ENCODE assay signal across 8 mouse cellular contexts in genomic region chr11:118269827-118270226, GRCm38 (mm10). TPM values are rescaled to one million over a fixed set of nuclear protein-coding genes. Genes with fewer than 3 reads are reported as not detected.
DNase-seq lines count a peak whose midpoint lies in the region; ATAC-seq and TF ChIP-seq lines count a peak whose summit lies in the region.

No protein-coding gene starts in this region.

- 96% methylated on average over 3 of the region's 3 CpGs for WGBS in forebrain, postnatal 0 days
- WGBS in forebrain, embryonic 15.5 days = 91% methylated on average over 3 of the region's 3 CpGs

- H3K4me2 ChIP-seq in forebrain, postnatal 0 days (ENCODE audit: low read depth) = no peak overlapping the region
- H3K4me2 ChIP-seq in forebrain, embryonic 15.5 days (replicated peaks) = no peak overlapping the region

- H3K9ac ChIP-seq in forebrain, postnatal 0 days = no peak overlapping the region
- H3K9ac ChIP-seq in forebrain, embryonic 15.5 days (replicated peaks) = no peak overlapping the region

- ATAC-seq in forebrain, postnatal 0 days = no peak
- ATAC-seq in forebrain, embryonic 15.5 days (replicated peaks) = no peak

- no peaks in the 10 kb centered on the region for H3K27me3 ChIP-seq in forebrain, postnatal 0 days (ENCODE audit: insufficient read depth, low read length)
- no peaks in the 10 kb centered on the region for H3K27me3 ChIP-seq in forebrain, embryonic 15.5 days
- H3K27me3 ChIP-seq in splenic B cell, adult 2 months (ENCODE audit: control insufficient read depth, insufficient read depth, low read length, poor library complexity, severe bottlenecking) = no peaks in the 10 kb centered on the region

- no peak overlapping the region for H3K4me3 ChIP-seq in forebrain, postnatal 0 days (ENCODE audit: low read depth, low read length)
- no peak overlapping the region for H3K4me3 ChIP-seq in forebrain, embryonic 15.5 days
- no peak overlapping the region for H3K4me3 ChIP-seq in bone marrow macrophage, adult 2 months (ENCODE audit: insufficient read depth, low read length)

- no peak overlapping the region for H3K27ac ChIP-seq in forebrain, postnatal 0 days (ENCODE audit: low read depth, low read length)
- no peak overlapping the region for H3K27ac ChIP-seq in forebrain, embryonic 15.5 days (replicated peaks)
- H3K27ac ChIP-seq in bone marrow macrophage, adult 2 months (ENCODE audit: insufficient read depth, low read depth, low read length) = peak overlapping the region; percentile 39; the same call in 1 of the 2 replicates

- DNase-seq in forebrain, postnatal 0 days = no peak
- peak; percentile 41 to 52 for DNase-seq in right cerebral cortex, adult 2 months (ENCODE audit: low spot score in 2 of 2)
- no peak for DNase-seq in right cerebral cortex, postnatal 25 days
- peak; percentile 60 for DNase-seq in splenic B cell, adult 2 months (ENCODE audit: low read depth, low spot score)
- no peak for DNase-seq in Muller cell, postnatal 12 days (ENCODE audit: inconsistent ontology term)
- DNase-seq in heart, postnatal 25 days (ENCODE audit: low spot score) = no peak

- H3K9me3 ChIP-seq in forebrain, postnatal 0 days (ENCODE audit: low read length) = no peaks in the 10 kb centered on the region
- H3K9me3 ChIP-seq in forebrain, embryonic 15.5 days = no peaks in the 10 kb centered on the region

- intact Hi-C loops in heart, postnatal 25 days (cut with DNase I) = loop anchor here (5.0 kb wide), 1 partner anchor 168 kb away; no protein-coding TSS in a partner anchor

- H3K36me3 ChIP-seq in forebrain, postnatal 0 days (ENCODE audit: insufficient read depth) = peaks cover 86% of the 10 kb centered on the region
- H3K36me3 ChIP-seq in forebrain, embryonic 15.5 days = peaks cover 82% of the 10 kb centered on the region
- peaks cover 10% of the 10 kb centered on the region; the same call in 1 of the 2 replicates for H3K36me3 ChIP-seq in splenic B cell, adult 2 months (ENCODE audit: control insufficient read depth, insufficient read depth, low read length, poor library complexity, severe bottlenecking)

- TF ChIP-seq POLR2A in bone marrow macrophage, adult 2 months (IDR thresholded peaks at IDR 0.05; ENCODE audit: borderline replicate concordance, low read depth, low read length) = no peak

- no peaks in the 10 kb centered on the region for H3K4me1 ChIP-seq in forebrain, postnatal 0 days (ENCODE audit: insufficient read depth)
- H3K4me1 ChIP-seq in forebrain, embryonic 15.5 days = no peaks in the 10 kb centered on the region
- H3K4me1 ChIP-seq in bone marrow macrophage, adult 2 months (ENCODE audit: control insufficient read depth, insufficient read depth, low read length) = peaks cover 8% of the 10 kb centered on the region

- TF ChIP-seq CTCF in forebrain, postnatal 0 days (IDR thresholded peaks at IDR 0.05; ENCODE audit: low read depth) = peak; percentile 47
- no peak for TF ChIP-seq CTCF in bone marrow macrophage, adult 2 months (IDR thresholded peaks at IDR 0.05; ENCODE audit: low read depth, low read length)

RNA-seq across cellular contexts. Expression of gene Usp36, which starts 20.2 kb away (rescaled TPM):
- total RNA-seq in forebrain, postnatal 0 days (2014; rRNA removed) = 17.1 and 22.1 TPM in 2 replicates
- polyA plus RNA-seq in forebrain, postnatal 0 days (2015; fragmentation: Nextera tagmentation; extraction: Ambion mirVana) = 6.7 and 9.5 TPM in 2 replicates
- 17.0 and 17.4 TPM in 2 replicates for polyA plus RNA-seq in forebrain, embryonic 15.5 days (2015; fragmentation: Nextera tagmentation; extraction: Ambion mirVana)
- polyA plus RNA-seq in bone marrow macrophage, adult 2 months (2012; ENCODE audit: insufficient read depth, insufficient read length, missing spikeins) = 8.8 and 9.2 TPM in 2 replicates
- 10 to 100 TPM; 12.0 to 14.5 TPM for total RNA-seq in heart, postnatal 25 days (2021)

RNA-seq across cellular contexts. Expression of gene Cyth1, which starts 21.4 kb away (rescaled TPM):
- total RNA-seq in forebrain, postnatal 0 days (2014; rRNA removed) = 64.1 and 74.1 TPM in 2 replicates
- 23.7 and 24.2 TPM in 2 replicates for polyA plus RNA-seq in forebrain, postnatal 0 days (2015; fragmentation: Nextera tagmentation; extraction: Ambion mirVana)
- 32.3 and 34.6 TPM in 2 replicates for polyA plus RNA-seq in forebrain, embryonic 15.5 days (2015; fragmentation: Nextera tagmentation; extraction: Ambion mirVana)
- polyA plus RNA-seq in bone marrow macrophage, adult 2 months (2012; ENCODE audit: insufficient read depth, insufficient read length, missing spikeins) = 41.8 and 47.2 TPM in 2 replicates
- 10 to 100 TPM; 48.9 to 53.8 TPM for total RNA-seq in heart, postnatal 25 days (2021)

Comparison
In these comparisons a context has a peak if more than half of its experiments do, and no peak if none do; other contexts are left out.
1. DNase-seq: peak in right cerebral cortex, adult 2 months (2 of 2) and splenic B cell, adult 2 months (single experiment); none in forebrain, postnatal 0 days (single experiment), right cerebral cortex, postnatal 25 days (single experiment), Muller cell, postnatal 12 days (single experiment) and heart, postnatal 25 days (single experiment).